Mouse (Mus musculus) urinary bladder, postnatal 10 days (tissue): ENCODE results near the gene Nr1h5.

Experiments
- DNase-seq: peaks from one replicate; pipeline ENCODE4 v3.0.0; 2022; ENCODE audit warnings: low spot score

Gene Nr1h5

GRCm38 (mm10) chr3:102964033-102964432 lies at the start of gene Nr1h5:
Gene Nr1h5 (minus strand): TSS chr3:102964133.
- no peak for DNase-seq

GRCm38 (mm10) chr3:103001595-103001994 lies 37.7 kb upstream of the Nr1h5 start:
- DNase-seq, result no peak

GRCm38 (mm10) chr3:102997591-102997990 lies 33.7 kb upstream of the Nr1h5 start:
- DNase-seq, result no peak

DNA sequence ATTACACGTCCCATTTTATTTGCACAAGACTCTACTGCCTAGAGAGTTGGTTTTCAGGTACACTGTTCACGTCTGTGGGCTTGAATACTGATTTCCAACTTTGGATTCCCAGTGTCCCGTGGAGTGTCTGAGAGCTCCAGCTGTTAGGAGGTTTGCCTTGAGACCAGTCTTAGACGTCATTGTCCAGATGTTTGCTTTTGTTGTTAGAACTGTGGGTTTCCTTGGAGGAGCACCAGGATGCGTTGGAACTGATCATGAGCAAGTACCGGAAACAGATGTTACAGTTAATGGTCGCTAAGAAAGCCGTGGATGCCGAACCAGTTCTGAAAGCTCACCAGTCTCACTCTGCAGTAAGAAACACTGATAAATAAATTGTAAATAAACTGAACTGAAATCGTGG lies 33.1 kb upstream of the Nr1h5 start:
- DNase-seq, result no peak

DNA sequence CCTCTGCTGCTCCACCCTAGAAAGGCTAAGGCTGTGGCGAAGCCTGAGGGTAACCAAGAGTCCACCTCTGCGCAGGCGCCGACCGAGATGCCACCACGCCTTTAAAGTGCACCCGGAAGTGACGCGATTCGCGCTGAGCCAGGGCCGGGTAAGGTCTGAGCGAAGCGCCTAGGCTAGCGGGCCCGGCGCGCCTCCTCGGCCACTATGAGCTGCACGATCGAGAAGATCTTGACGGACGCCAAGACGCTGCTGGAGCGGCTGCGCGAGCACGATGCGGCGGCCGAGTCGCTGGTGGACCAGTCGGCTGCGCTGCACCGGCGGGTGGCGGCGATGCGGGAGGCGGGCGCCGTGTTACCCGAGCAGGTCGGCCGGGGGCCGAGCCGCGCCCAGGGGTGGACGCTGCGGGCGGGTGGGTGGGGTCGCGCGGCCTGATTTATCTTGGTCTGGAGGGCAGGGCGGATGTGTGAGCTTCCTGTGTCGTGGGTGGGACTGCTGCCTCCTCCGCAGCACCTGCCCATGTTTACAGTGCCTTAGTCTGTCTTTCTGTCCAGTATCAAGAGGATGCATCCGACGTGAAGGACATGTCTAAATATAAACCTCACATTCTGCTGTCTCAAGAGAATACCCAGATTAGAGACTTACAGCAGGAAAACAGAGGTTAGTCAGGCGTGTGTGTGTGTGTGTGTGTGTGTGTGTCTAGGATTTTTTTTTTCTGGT lies 31.8 kb upstream of the Nr1h5 start, which contains the start of gene Sike1:
TSS of gene Sike1 (plus strand) at position 104 of the 717 bp plus-strand sequence.
- DNase-seq, result peak; percentile 81

GRCm38 (mm10) chr3:102995233-102995604 lies 31.3 kb upstream of the Nr1h5 start:
- DNase-seq, result no peak

GRCm38 (mm10) chr3:102992936-102993335 lies 29.0 kb upstream of the Nr1h5 start:
- DNase-seq, result no peak

GRCm38 (mm10) chr3:102991041-102991440 lies 27.1 kb upstream of the Nr1h5 start:
- no peak for DNase-seq

GRCm38 (mm10) chr3:102980349-102980736 lies 16.4 kb upstream of the Nr1h5 start:
- no peak for DNase-seq

DNA sequence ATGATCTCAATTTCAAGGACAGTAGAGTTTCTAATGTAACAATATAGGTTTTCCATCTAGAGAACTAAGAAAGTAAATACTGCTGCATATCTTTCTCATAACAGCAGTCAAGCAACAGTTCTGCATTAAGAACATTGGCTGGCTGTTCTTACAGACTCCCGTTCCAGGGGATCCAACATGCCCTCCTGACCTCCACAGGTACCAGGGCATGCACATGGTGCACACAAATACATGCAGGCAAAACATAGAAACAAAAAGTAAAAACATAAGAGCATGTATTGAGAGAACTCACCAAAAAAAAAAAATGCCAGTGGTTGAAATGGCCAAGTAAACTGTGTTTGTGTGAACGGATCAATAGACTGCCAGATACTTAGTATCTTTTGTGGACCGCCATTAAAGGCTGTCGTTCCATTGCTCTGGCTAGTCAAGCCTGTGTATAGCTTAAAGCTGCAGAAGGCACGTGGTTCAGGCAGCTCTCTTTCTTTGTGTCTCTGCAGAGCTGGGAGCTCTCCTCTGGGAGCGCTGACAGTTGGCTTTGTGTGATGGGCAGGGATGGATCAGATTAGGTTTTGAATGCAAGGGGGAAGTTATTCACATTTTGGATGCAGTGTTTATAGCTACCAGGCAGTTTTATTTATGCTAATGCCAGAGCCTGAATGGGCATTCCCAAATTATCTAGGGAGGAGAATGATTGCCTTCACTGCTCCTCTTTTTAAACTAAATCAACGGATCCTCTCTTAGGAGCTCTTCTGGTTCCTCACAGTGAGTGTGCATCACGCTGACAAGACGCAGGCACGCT lies 15.8 kb upstream of the Nr1h5 start:
- no peak for DNase-seq

GRCm38 (mm10) chr3:102976906-102977305 lies 13.0 kb upstream of the Nr1h5 start:
- DNase-seq, result no peak

- DNase-seq, result no peak
Observed at GRCm38 (mm10) chr3:102970508-102970907, 6.6 kb upstream of the Nr1h5 start.

GRCm38 (mm10) chr3:102970067-102970466 lies 6.1 kb upstream of the Nr1h5 start:
- no peak for DNase-seq

DNA sequence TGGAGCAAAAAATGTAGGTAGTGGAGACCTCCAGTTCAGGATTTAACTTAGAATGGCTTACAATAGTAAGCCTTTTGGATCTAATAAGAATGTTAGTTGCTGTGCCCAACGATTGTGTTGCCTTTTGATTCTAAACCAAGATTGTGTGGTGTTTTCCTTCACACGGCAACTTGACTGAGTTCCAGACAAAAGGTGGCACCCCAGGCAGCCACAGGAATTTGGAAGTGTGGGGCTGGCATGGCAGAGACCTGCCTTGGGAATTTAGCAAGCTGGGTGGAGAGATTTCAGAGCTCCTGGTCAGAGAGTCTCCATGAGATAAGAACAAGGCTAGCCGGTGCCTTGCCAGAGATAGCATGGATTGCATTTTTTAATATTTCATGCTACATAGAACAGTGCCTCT lies 8.3 kb downstream of the Nr1h5 start:
- DNase-seq, result no peak

DNA sequence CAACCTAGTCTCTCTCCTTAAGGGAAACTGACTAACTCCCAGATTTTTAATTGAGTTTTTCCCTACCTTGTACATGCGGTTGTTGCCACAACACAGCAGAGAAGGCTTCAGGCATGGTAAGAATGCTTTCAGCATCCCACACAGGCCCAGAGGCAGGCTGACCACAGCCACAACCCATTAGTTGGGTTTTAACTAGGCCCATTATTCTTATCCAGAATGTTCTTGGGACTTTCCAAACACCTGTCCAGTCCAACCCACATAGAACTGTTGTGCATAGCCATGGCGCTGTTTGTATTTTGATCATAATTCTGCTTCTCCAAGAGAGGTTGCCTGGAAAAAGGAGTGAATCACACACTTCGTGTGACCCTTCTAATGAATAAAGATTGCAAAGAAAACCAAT lies 8.8 kb downstream of the Nr1h5 start:
- DNase-seq, result no peak

DNA sequence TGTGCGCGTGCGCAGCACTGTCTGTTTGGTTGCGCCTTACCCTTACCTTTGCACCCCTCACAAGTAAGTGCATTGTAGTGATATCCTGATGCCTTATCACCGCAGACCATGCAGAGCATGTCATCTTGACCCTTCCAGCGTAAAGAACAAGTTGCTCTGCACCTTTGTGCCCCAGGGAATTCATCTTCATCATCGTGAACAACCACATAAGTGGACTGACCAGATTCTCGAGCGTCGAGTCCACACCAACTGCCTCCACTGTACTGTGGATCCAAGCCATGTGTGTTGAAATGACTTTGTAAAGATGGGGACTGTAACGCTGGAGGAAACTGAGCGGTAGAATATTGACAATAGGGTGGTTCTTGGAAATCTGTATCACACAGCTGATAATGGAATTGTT lies 9.5 kb downstream of the Nr1h5 start:
- DNase-seq, result no peak

DNA sequence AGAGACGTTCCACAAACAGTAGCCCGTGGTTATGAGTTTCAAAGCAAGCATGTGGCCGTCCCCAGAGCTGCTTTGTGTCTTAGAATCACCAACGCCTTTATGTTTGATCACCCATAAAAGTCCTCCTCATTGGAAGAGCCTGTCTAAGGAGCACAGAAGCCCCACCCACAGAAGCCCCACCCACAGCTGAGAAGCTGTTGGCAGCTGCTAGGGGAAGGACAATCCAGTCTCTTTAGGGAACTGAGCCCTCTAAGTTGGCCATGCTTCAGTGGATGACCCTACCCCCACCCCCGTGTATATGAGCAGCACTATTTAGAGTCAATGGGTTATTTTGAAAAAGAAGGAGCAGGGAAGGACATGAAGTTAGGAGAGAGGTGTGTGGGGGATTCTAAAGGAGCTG lies 17.1 kb downstream of the Nr1h5 start:
- no peak for DNase-seq

DNA sequence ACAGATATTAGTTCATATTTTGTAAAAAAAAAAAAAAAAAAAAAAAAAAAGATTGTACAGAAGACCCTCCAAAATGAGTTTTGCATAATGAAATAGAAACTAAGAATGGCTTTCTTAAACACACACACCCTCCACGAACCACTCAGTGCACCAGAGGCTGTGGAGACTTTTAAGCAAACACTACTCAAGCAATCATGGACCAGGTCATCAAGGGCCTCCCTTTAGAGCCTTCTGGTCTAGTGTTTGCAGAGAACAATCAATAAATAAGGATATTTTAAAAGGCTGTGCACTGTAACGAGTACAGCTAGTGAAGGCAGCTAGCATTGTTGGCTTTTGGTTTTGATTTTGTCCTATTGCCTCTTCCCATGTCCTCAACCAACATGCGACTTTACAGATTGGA lies 17.6 kb downstream of the Nr1h5 start:
- DNase-seq, result no peak

- DNase-seq, result no peak
Observed at GRCm38 (mm10) chr3:102938100-102938499, 25.8 kb downstream of the Nr1h5 start.

DNA sequence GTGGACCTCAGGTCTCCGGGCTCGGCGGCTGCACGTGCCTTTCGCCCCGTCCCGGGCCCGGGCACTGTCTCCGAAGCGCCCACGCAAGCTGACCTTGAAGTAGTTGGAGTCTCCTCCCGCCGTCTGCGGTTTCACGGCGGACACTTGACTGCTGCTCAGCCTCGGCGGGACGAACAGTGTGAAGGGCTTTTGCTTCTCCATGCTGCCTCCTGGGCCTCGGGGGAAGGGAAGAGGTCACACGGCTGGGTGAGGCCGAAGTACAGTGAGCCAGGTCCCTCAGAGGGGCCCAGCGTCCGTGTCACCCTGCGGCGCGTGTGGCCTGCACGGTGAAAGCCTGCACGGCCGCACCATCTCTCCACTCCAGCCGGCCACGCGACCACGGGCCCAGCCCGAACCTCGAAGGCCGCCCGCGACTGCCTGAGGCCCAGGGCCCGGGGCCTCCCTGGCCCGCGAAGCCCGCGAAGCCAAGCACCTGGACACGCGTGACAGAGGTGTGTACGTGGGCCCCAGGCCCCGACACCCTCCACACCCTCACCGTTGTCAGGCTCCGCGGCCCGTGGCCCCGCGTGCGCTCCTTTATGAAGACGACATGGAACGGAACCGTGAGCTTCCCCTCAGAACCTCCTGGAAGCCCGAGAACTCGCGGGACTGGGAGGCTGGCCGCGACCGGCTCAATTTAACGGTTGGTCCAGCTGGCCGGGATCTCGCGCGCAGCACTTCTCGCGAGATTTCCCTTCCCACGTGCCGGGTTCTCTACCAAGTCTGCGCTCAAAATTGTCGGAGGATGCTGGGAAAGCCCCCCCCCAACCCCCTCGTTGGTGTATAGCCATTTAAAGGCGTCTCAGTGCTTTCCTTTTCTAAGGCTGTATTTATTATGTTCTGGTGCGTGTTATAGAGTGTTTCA lies 28.2 kb downstream of the Nr1h5 start, which contains the start of gene Sycp1:
TSS of gene Sycp1 (minus strand) at position 650 of the 904 bp plus-strand sequence.
- no peak for DNase-seq

GRCm38 (mm10) chr3:102899136-102899535 lies 64.8 kb downstream of the Nr1h5 start:
- DNase-seq, result no peak
